Mouse (Mus musculus): Measurements from ENCODE around the gene Ddx46.

DNA sequence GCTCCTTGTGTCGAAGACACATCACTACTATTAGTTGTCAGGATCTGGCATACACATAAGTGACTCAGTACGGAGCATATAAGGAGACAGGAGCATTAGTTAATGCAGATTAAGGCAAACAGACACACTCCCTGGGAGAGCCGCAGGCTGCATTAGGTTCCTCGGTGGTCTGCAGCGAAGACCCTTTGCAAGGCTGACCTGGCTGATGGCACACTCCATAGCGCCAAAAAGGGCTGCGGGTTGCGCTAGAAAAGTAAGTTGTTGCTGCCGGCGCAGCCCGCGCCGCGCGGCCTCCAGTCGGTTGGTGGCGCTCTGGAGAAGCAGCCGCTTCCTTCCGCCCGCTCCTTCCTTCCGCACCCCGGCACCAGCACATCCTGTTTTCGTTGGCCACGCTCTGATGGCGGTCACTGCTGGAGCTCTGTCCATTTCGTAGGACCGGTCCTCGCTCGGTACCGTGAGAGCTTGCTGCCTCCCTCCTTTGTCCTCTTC lies at the start of gene Ddx46:
- TF ChIP-seq CTCF (IDR thresholded peaks at IDR 0.05; ENCODE audit: low read depth, low read length): peak; percentile 38; the same call in 1 of the 2 replicates
- no peak for TF ChIP-seq POLR2A (IDR thresholded peaks at IDR 0.05; ENCODE audit: borderline replicate concordance, low read depth, low read length)

Data from bone marrow macrophage, adult 2 months (primary cell).